Mouse (Mus musculus) liver, embryonic 14.5 days (tissue): ENCODE results near the gene Cyp2d9. TPM values are rescaled to one million over a fixed set of nuclear protein-coding genes. Genes with fewer than 3 reads are reported as not detected.

Experiments
- ATAC-seq: fragments of 200-750 bp; cut with Nextera tagmentation; 2 replicates; pipeline ENCODE4 v1.8.0; 2017; ENCODE audit warnings: moderate number of reproducible peaks, mild to moderate bottlenecking, moderate library complexity; ENCODE audit not compliant: insufficient read depth
- DNase-seq, 3 experiments: peaks; one replicate each; pipeline ENCODE4 v3.0.0-alpha.2; 2012 to 2013; ENCODE audit warnings: low read depth in 3 of 3, low spot score in 3 of 3
- H3K27ac ChIP-seq: fragments of 300-500 bp; sonication (generic); 2 replicates; pipeline ENCODE4 v1.5.1; 2014; ENCODE audit warnings: moderate library complexity, mild to moderate bottlenecking, control low read depth, inconsistent platforms
- H3K27me3 ChIP-seq: fragments of 300-500 bp; sonication (generic); 2 replicates; pipeline ENCODE4 v1.6.1; 2014; ENCODE audit warnings: mild to moderate bottlenecking, low read length, moderate library complexity; ENCODE audit not compliant: control insufficient read depth, insufficient read depth
- H3K36me3 ChIP-seq: fragments of 300-500 bp; sonication (generic); replicated peaks from 2 replicates; pipeline ENCODE4 v1.6.1; 2014; ENCODE audit warnings: low read depth; ENCODE audit not compliant: control insufficient read depth, insufficient read depth
- H3K4me1 ChIP-seq, 2 experiments: fragments of 200-500 bp in 1 of 2; fragments of 300-500 bp in 1 of 2; sonication (generic) in 1 of 2; replicated peaks; 2 replicates each; pipeline ENCODE4 v1.6.1; 2012 to 2014; ENCODE audit warnings: antibody characterized with exemption in 1 of 2, inconsistent platforms in 1 of 2, low read length in 1 of 2; ENCODE audit not compliant: control insufficient read depth in 2 of 2, insufficient read depth in 2 of 2
- H3K4me2 ChIP-seq: fragments of 300-500 bp; sonication (generic); 2 replicates; pipeline ENCODE4 v1.6.1; 2014; ENCODE audit warnings: low read depth, mild to moderate bottlenecking, control low read depth, moderate library complexity
- H3K4me3 ChIP-seq, 2 experiments: fragments of 200-500 bp in 1 of 2; fragments of 300-500 bp in 1 of 2; sonication (generic) in 1 of 2; 2 replicates each; pipeline ENCODE4 v1.5.1; 2012 to 2014; ENCODE audit warnings: low read depth in 2 of 2, low read length in 2 of 2, mild to moderate bottlenecking in 2 of 2, control low read depth in 1 of 2, inconsistent platforms in 1 of 2, moderate library complexity in 1 of 2; ENCODE audit not compliant: insufficient read depth in 1 of 2
- H3K9ac ChIP-seq: fragments of 300-500 bp; sonication (generic); replicated peaks from 2 replicates; pipeline ENCODE4 v1.6.1; 2014; ENCODE audit warnings: mild to moderate bottlenecking, control low read depth, moderate library complexity
- H3K9me3 ChIP-seq: fragments of 300-500 bp; sonication (generic); 2 replicates; pipeline ENCODE4 v1.6.1; 2016; ENCODE audit warnings: low read length, mixed read lengths; ENCODE audit not compliant: control insufficient read depth
- CTCF ChIP-seq: IDR thresholded peaks from 2 replicates; pipeline ENCODE4 v1.5.1; 2016; ENCODE audit warnings: antibody characterized with exemption, low read depth, control low read depth
- EP300 ChIP-seq: IDR thresholded peaks from 2 replicates; pipeline ENCODE4 v1.6.1; 2016; ENCODE audit warnings: antibody characterized with exemption, low read depth
- WGBS: fragments of 180-500 bp; shearing (Covaris S2); extraction: QIAGEN DNeasy Blood & Tissue Kit; methylation state at CpG from one replicate; pipeline ENCODE4 v1.1.7; 2014; ENCODE audit not compliant: insufficient replicate concordance; 5-methylcytosine and 5-hydroxymethylcytosine counted together
- polyA plus RNA-seq, 2 experiments: library from polyadenylated mRNA; depleted of rRNA in 1 of 2; stranded (reverse) in 1 of 2; unstranded in 1 of 2; fragments of >200 nt; fragmentation: Nextera tagmentation in 1 of 2; extraction: Ambion mirVana in 1 of 2; gene quantifications; 2 replicates each; pipeline versions ENCODE4 v1.2.1 to v1.2.3; 2012 to 2014

Gene Cyp2d9
- polyA plus RNA-seq, 2 experiments: 1.8 to 2.1 TPM

GRCm38 (mm10) chr15:82402106-82402505 is 31.1 kb upstream of the Cyp2d9 start:
- H3K9me3 ChIP-seq: no peaks in the 10 kb centered on the region
- no peaks in the 10 kb centered on the region; a peak in 1 of 4 replicates for H3K4me1 ChIP-seq
- no peaks in the 10 kb centered on the region for H3K36me3 ChIP-seq
- H3K27me3 ChIP-seq: no peaks in the 10 kb centered on the region
- ATAC-seq (no peak), DNase-seq (no peak)
- no peak overlapping the region for H3K27ac ChIP-seq
- H3K9ac ChIP-seq: no peak overlapping the region
- H3K4me3 ChIP-seq: no peak overlapping the region
- H3K4me2 ChIP-seq: no peak overlapping the region
- TF ChIP-seq CTCF: no peak
- TF ChIP-seq EP300: no peak

- DNase-seq (no peak), ATAC-seq (no peak)
- H3K4me2 ChIP-seq: no peak overlapping the region
- H3K9ac ChIP-seq: no peak overlapping the region
- TF ChIP-seq EP300 (no peak), CTCF (no peak)
- no peak overlapping the region for H3K27ac ChIP-seq
- 70% methylated on average over 6 of the region's 6 CpGs for WGBS
- no peaks in the 10 kb centered on the region for H3K36me3 ChIP-seq
- H3K4me1 ChIP-seq: no peaks in the 10 kb centered on the region; a peak in 1 of 4 replicates
- no peaks in the 10 kb centered on the region for H3K27me3 ChIP-seq
- no peak overlapping the region for H3K4me3 ChIP-seq
- H3K9me3 ChIP-seq: no peaks in the 10 kb centered on the region
Measured at GRCm38 (mm10) chr15:82402741-82403140, 30.5 kb upstream of the Cyp2d9 start.

GRCm38 (mm10) chr15:82403606-82404005 is 29.6 kb upstream of the Cyp2d9 start:
- H3K27ac ChIP-seq: no peak overlapping the region
- TF ChIP-seq CTCF: no peak
- TF ChIP-seq EP300: no peak
- no peak for DNase-seq
- H3K4me1 ChIP-seq: no peaks in the 10 kb centered on the region; a peak in 1 of 4 replicates
- no peaks in the 10 kb centered on the region for H3K36me3 ChIP-seq
- 72% methylated on average over 9 of the region's 9 CpGs for WGBS
- no peak overlapping the region for H3K4me2 ChIP-seq
- H3K9ac ChIP-seq: no peak overlapping the region
- H3K4me3 ChIP-seq: no peak overlapping the region
- no peak for ATAC-seq
- no peaks in the 10 kb centered on the region for H3K9me3 ChIP-seq
- H3K27me3 ChIP-seq: no peaks in the 10 kb centered on the region

- ATAC-seq (no peak), DNase-seq (no peak)
- Histone ChIP-seq H3K4me3 (no peak overlapping the region), H3K4me2 (no peak overlapping the region), H3K4me1 (no peaks in the 10 kb centered on the region; a peak in 1 of 4 replicates), H3K27me3 (no peaks in the 10 kb centered on the region), H3K36me3 (no peaks in the 10 kb centered on the region), H3K27ac (no peak overlapping the region), H3K9me3 (no peaks in the 10 kb centered on the region), H3K9ac (no peak overlapping the region)
- 63% methylated on average over 3 of the region's 3 CpGs for WGBS
- TF ChIP-seq CTCF: no peak
- no peak for TF ChIP-seq EP300
Measured at GRCm38 (mm10) chr15:82404163-82404562, 29.1 kb upstream of the Cyp2d9 start.

- no peaks in the 10 kb centered on the region for H3K36me3 ChIP-seq
- H3K4me3 ChIP-seq: peak within 1 kb of the TSS; percentile 10 to 29; a peak in 2 of 4 replicates
- WGBS: 65% methylated on average over 6 of the region's 6 CpGs
- TF ChIP-seq CTCF (no peak), EP300 (no peak)
- DNase-seq (no peak), ATAC-seq (0 out of 2 replicates have a peak, but pooled peaks have one; percentile 23)
- peak within 1 kb of the TSS; percentile 43 for H3K4me2 ChIP-seq
- H3K4me1 ChIP-seq: no peaks in the 10 kb centered on the region
- H3K9me3 ChIP-seq: no peaks in the 10 kb centered on the region
- no peaks in the 10 kb centered on the region for H3K27me3 ChIP-seq
- no peak within 1 kb of the TSS for H3K9ac ChIP-seq
- H3K27ac ChIP-seq: no peak within 1 kb of the TSS
Measured at GRCm38 (mm10) chr15:82406981-82407380, 26.3 kb upstream of the Cyp2d9 start, which contains the start of gene Cyp2d10. Cyp2d10 (minus strand) TSS chr15:82407195.
